Mouse (Mus musculus): ENCODE measurements around the gene Arap2. TPM values are rescaled to one million over a fixed set of nuclear protein-coding genes. Genes with fewer than 3 reads are reported as not detected.

The Arap2 gene
- polyA plus RNA-seq (2014; fragmentation: Nextera tagmentation; extraction: Ambion mirVana) = 7.6 and 8.2 TPM in 2 replicates

DNA sequence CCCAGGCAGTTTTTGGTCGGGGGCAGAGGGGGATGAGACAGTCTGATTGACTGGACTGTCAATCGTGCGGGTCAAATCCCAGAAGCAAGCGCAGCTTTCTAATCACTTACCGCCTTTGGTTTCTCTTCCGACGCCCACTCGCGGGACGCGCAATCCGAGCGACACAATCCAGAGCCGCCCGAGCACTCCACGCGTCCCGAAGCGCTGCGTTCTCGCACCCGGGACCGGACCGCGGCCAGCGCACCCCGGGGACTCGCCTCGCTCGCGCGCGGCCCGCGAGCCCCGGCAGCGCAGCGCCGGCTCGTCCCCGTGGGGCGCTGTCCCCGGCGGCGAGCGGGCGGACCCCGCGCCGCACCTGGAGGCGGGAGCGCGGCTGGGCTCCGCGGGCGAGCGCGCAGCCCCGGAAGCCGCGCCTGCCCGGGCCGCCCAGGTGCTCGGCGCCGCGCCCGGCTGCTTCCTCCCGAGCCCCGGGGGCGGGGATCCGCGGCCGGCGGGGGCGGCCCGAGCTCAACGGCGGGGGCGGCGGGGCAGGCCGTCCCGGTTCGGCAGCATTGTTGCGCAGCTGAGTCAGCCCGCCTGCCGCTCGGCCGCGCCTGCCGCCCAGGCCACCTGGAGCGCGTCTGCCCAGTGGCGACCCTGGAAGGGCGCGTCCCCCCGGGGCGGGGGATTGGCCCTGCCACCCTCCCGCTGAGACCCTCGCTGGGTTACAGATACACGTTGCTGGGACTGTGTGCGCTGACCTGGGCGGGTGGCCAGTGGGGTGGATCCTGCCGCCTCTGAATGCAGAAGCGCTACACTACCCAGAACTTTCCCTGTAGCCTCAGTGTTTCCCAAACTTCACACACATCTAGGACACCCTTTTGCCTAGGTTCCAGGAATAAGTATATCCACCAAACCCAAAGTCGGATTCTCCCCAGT, at the start of gene Arap2:
TSS of gene Arap2 (minus strand) at position 376 of the 918 bp plus-strand sequence.
- Histone ChIP-seq H3K4me1 (ENCODE audit: control insufficient read depth, insufficient read depth, low read length) (no peaks in the 10 kb centered on the region), H3K27me3 (replicated peaks; ENCODE audit: control insufficient read depth, insufficient read depth, low read length) (no peaks in the 10 kb centered on the region), H3K36me3 (ENCODE audit: control insufficient read depth, insufficient read depth, low read length) (no peaks in the 10 kb centered on the region), H3K4me3 (ENCODE audit: low read depth, low read length) (peak within 1 kb of the TSS; percentile 63), H3K9ac (ENCODE audit: low read depth, low read length) (peak within 1 kb of the TSS; percentile 68), H3K27ac (replicated peaks; ENCODE audit: low read depth, low read length) (no peak within 1 kb of the TSS), H3K9me3 (ENCODE audit: control insufficient read depth, low read length) (no peaks in the 10 kb centered on the region), H3K4me2 (ENCODE audit: low read depth, low read length) (peak within 1 kb of the TSS; percentile 83)
- DNase-seq (ENCODE audit: low spot score) (peak; percentile 59), ATAC-seq (ENCODE audit: low read depth) (peak; percentile 91)
- WGBS = under 1% methylated on average over 36 of the region's 106 CpGs

DNA sequence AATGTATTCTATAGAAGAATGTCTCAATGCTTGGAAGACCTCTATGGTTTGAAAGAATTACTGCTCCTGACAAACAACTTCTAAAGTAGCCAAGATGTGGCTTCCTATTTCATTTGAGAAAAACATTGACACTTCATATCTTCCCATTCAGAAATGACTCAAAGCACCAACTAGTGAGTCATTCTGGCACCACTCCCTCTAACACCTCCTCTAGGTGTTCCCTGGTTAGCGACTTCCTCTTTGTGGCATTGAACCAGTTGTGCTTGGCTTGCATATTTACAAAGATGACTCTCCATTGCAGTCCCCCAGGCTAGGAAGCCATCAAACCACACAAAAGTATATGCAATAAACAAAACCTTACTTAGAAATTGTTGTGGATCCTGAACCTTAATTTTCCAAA, 49.8 kb upstream of the Arap2 start:
- no peak overlapping the region for H3K4me2 ChIP-seq (ENCODE audit: low read depth, low read length)

DNA sequence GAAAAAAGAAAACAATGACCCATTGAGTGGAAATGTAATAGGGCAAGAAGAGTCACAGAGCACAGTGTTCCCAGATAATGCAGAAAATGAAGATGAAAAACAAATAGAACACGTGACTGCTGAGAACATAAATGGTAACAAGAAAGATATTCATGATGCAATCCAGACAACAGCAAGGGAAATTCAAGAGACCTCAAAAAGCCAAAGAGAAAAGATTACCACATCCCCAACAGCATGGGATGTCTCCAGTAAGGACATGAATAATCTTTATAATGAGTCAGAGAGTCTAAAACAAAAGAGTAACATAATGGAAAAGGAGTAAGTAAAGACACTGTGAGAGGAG, 48.1 kb upstream of the Arap2 start:
- Histone ChIP-seq H3K9me3 (ENCODE audit: control insufficient read depth, low read length) (no peaks in the 10 kb centered on the region), H3K9ac (ENCODE audit: low read depth, low read length) (no peak overlapping the region), H3K4me3 (ENCODE audit: low read depth, low read length) (no peak overlapping the region), H3K36me3 (ENCODE audit: control insufficient read depth, insufficient read depth, low read length) (no peaks in the 10 kb centered on the region), H3K27ac (replicated peaks; ENCODE audit: low read depth, low read length) (no peak overlapping the region), H3K4me2 (ENCODE audit: low read depth, low read length) (no peak overlapping the region), H3K4me1 (ENCODE audit: control insufficient read depth, insufficient read depth, low read length) (no peaks in the 10 kb centered on the region), H3K27me3 (replicated peaks; ENCODE audit: control insufficient read depth, insufficient read depth, low read length) (no peaks in the 10 kb centered on the region)
- DNase-seq (ENCODE audit: low spot score) (no peak), ATAC-seq (ENCODE audit: low read depth) (no peak)
- 64% methylated on average over 1 of the region's 1 CpGs for WGBS

More for the DNA sequence above, 49.8 kb upstream of the Arap2 start:
- ATAC-seq (ENCODE audit: low read depth) = no peak
- no peaks in the 10 kb centered on the region for H3K27me3 ChIP-seq (replicated peaks; ENCODE audit: control insufficient read depth, insufficient read depth, low read length)
- H3K4me1 ChIP-seq (ENCODE audit: control insufficient read depth, insufficient read depth, low read length) = no peaks in the 10 kb centered on the region
- no peak overlapping the region for H3K9ac ChIP-seq (ENCODE audit: low read depth, low read length)
- no peaks in the 10 kb centered on the region for H3K9me3 ChIP-seq (ENCODE audit: control insufficient read depth, low read length)
- H3K36me3 ChIP-seq (ENCODE audit: control insufficient read depth, insufficient read depth, low read length) = no peaks in the 10 kb centered on the region
- no peak overlapping the region for H3K27ac ChIP-seq (replicated peaks; ENCODE audit: low read depth, low read length)
- no peak overlapping the region for H3K4me3 ChIP-seq (ENCODE audit: low read depth, low read length)
- WGBS = 76% methylated on average over 1 of the region's 1 CpGs
- no peak for DNase-seq (ENCODE audit: low spot score)

DNA sequence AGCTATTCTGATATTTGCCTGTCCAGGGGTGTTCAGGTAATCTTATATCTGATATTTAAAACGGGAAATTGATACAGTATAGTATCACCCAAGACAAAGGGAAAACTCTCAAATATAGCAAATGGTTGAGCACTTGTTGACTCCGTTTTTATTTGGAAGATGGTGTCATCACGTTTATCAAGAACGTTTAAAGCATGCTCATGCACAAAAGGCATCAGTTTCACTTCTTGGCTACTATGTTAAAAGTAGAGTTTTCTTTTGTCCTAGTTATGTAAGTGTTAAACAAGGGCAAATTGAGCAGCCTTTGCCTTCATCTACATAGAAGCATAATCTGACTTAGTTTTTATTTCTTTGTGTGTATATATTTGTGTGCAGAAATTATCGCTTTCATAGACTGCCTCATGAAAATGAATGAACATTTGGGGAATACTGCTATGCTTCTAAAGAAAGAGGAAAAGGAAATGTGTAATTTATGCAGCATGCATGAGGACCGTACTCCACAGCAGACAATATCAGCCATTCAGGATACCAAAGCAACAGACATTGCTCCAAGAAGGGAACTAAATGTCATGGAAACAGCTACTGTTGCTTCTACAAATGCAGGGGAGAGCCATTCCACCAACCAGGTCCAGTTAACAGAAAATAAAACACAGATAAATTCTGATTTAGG, 47.6 kb upstream of the Arap2 start, which contains the start of gene Dthd1:
TSS of gene Dthd1 (plus strand) at position 422 of the 670 bp plus-strand sequence.
- DNase-seq (ENCODE audit: low spot score) (no peak), ATAC-seq (ENCODE audit: low read depth) (no peak)
- no peak within 1 kb of the TSS for H3K4me3 ChIP-seq (ENCODE audit: low read depth, low read length)
- H3K27me3 ChIP-seq (replicated peaks; ENCODE audit: control insufficient read depth, insufficient read depth, low read length) = no peaks in the 10 kb centered on the region
- no peaks in the 10 kb centered on the region for H3K36me3 ChIP-seq (ENCODE audit: control insufficient read depth, insufficient read depth, low read length)
- 79% methylated on average over 6 of the region's 6 CpGs for WGBS
- H3K9ac ChIP-seq (ENCODE audit: low read depth, low read length) = no peak within 1 kb of the TSS
- peaks cover 3% of the 10 kb centered on the region; the same call in 1 of the 2 replicates for H3K9me3 ChIP-seq (ENCODE audit: control insufficient read depth, low read length)
- H3K4me1 ChIP-seq (ENCODE audit: control insufficient read depth, insufficient read depth, low read length) = no peaks in the 10 kb centered on the region
- no peak within 1 kb of the TSS for H3K4me2 ChIP-seq (ENCODE audit: low read depth, low read length)
- no peak within 1 kb of the TSS for H3K27ac ChIP-seq (replicated peaks; ENCODE audit: low read depth, low read length)

DNA sequence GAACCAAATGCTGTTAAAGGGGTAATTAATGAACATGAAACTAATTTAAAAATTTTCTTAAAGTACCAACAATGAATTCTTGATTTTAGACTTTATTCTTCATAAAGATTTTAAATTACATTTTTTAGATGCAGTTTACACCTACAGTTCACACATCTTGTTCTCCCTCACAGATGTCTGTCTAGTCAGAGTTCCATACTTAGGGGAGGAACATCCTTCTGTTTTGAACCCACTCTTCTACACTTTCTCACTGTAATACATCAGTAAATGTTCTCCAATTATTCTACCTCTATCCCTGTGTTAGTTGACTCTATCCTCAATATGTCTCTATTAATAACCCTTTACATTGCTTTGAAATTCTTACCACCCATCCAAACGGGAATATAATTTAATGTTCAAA, 26.8 kb upstream of the Arap2 start:
- 81% methylated on average over 1 of the region's 1 CpGs for WGBS
- no peak overlapping the region for H3K27ac ChIP-seq (replicated peaks; ENCODE audit: low read depth, low read length)
- no peaks in the 10 kb centered on the region for H3K27me3 ChIP-seq (replicated peaks; ENCODE audit: control insufficient read depth, insufficient read depth, low read length)
- no peaks in the 10 kb centered on the region for H3K36me3 ChIP-seq (ENCODE audit: control insufficient read depth, insufficient read depth, low read length)
- no peak for ATAC-seq (ENCODE audit: low read depth)
- no peaks in the 10 kb centered on the region for H3K9me3 ChIP-seq (ENCODE audit: control insufficient read depth, low read length)
- no peaks in the 10 kb centered on the region for H3K4me1 ChIP-seq (ENCODE audit: control insufficient read depth, insufficient read depth, low read length)
- no peak overlapping the region for H3K4me2 ChIP-seq (ENCODE audit: low read depth, low read length)
- H3K9ac ChIP-seq (ENCODE audit: low read depth, low read length) = no peak overlapping the region
- H3K4me3 ChIP-seq (ENCODE audit: low read depth, low read length) = no peak overlapping the region
- DNase-seq (ENCODE audit: low spot score) = no peak

DNA sequence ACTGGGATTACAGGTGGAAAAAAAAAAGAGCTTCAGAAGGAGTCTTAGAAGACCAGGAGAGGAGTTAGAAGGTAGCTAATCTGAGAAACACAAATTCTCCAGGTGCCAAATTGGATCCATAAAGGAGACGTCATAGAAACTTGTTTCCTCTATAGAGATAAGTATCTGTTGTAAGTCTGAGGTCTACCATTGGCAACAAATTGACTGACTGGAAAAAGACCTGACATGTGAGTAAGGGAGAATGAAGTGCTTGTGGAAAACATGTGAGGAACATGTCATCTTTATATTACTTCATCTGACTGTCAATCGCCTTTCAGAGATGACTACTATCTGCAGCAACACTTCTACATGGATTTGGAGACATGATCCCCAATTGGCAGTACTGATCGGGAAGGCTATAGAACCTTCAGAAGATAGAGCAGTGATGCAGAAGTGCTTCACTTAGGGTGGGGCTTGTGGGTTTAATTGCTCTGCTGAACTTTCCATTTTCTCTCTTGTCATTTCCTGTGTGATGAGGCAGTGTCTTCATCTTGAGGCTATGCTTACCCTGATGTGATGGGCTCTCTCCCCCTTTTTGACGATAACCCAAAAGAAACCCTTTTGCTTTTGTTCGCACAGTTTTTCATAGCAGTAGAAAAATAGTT, 25.1 kb upstream of the Arap2 start:
- 89% methylated on average over 5 of the region's 5 CpGs for WGBS
- DNase-seq (ENCODE audit: low spot score) (no peak), ATAC-seq (ENCODE audit: low read depth) (no peak)
- no peak overlapping the region for H3K27ac ChIP-seq (replicated peaks; ENCODE audit: low read depth, low read length)
- H3K4me3 ChIP-seq (ENCODE audit: low read depth, low read length) = no peak overlapping the region
- no peaks in the 10 kb centered on the region for H3K9me3 ChIP-seq (ENCODE audit: control insufficient read depth, low read length)
- H3K9ac ChIP-seq (ENCODE audit: low read depth, low read length) = no peak overlapping the region
- no peaks in the 10 kb centered on the region for H3K4me1 ChIP-seq (ENCODE audit: control insufficient read depth, insufficient read depth, low read length)
- no peaks in the 10 kb centered on the region for H3K36me3 ChIP-seq (ENCODE audit: control insufficient read depth, insufficient read depth, low read length)
- no peaks in the 10 kb centered on the region for H3K27me3 ChIP-seq (replicated peaks; ENCODE audit: control insufficient read depth, insufficient read depth, low read length)
- H3K4me2 ChIP-seq (ENCODE audit: low read depth, low read length) = no peak overlapping the region

DNA sequence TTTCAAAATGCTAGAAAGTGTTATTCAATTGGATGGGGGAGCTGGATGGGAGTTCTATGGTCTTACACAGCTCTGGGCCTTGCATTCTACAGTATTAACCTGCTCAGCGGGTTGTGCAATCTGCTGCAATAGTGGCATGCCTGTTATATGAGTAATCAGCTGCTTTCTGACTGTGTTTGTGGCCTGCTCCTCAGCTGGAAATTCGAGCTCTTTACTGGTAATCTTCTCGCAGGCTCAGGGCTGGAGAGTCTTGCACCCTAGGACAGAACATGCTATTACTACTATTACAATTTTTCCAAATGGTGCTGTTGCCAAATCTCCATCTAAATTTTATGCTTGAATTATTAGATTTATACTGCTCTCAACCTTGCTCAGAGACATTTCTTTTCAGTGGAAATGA, 20.9 kb upstream of the Arap2 start:
- H3K9ac ChIP-seq (ENCODE audit: low read depth, low read length) = no peak overlapping the region
- H3K4me1 ChIP-seq (ENCODE audit: control insufficient read depth, insufficient read depth, low read length) = no peaks in the 10 kb centered on the region
- no peak overlapping the region for H3K4me2 ChIP-seq (ENCODE audit: low read depth, low read length)
- H3K36me3 ChIP-seq (ENCODE audit: control insufficient read depth, insufficient read depth, low read length) = no peaks in the 10 kb centered on the region
- H3K4me3 ChIP-seq (ENCODE audit: low read depth, low read length) = no peak overlapping the region
- H3K27ac ChIP-seq (replicated peaks; ENCODE audit: low read depth, low read length) = no peak overlapping the region
- H3K9me3 ChIP-seq (ENCODE audit: control insufficient read depth, low read length) = no peaks in the 10 kb centered on the region
- no peak for ATAC-seq (ENCODE audit: low read depth)
- WGBS = 67% methylated on average over 3 of the region's 3 CpGs
- no peaks in the 10 kb centered on the region for H3K27me3 ChIP-seq (replicated peaks; ENCODE audit: control insufficient read depth, insufficient read depth, low read length)
- no peak for DNase-seq (ENCODE audit: low spot score)

DNA sequence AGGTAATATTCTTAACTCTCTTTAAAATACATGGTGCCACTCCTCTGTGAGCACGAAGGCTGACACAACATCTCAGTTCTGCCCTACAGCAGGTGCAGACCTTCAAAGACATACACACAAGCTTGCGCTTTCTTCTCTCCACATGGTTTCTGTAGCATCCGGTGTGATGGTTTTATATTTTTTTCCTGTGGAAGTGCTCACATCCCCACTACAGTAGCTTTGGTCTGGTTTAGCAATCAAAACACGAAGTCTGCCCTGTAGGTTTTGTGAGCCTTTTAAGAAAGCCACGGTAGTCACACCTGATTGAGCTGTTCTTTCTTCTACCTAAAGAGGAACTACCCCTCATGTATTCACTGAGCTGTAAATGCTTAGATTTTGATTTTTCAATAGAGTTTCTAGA, 12.7 kb upstream of the Arap2 start:
- no peak for DNase-seq (ENCODE audit: low spot score)
- WGBS = 76% methylated on average over 5 of the region's 5 CpGs

More for the DNA sequence above, 12.7 kb upstream of the Arap2 start:
- ATAC-seq (ENCODE audit: low read depth) = no peak
- no peaks in the 10 kb centered on the region for H3K27me3 ChIP-seq (replicated peaks; ENCODE audit: control insufficient read depth, insufficient read depth, low read length)
- no peak overlapping the region for H3K9ac ChIP-seq (ENCODE audit: low read depth, low read length)
- H3K4me3 ChIP-seq (ENCODE audit: low read depth, low read length) = no peak overlapping the region
- no peaks in the 10 kb centered on the region for H3K4me1 ChIP-seq (ENCODE audit: control insufficient read depth, insufficient read depth, low read length)
- no peaks in the 10 kb centered on the region for H3K36me3 ChIP-seq (ENCODE audit: control insufficient read depth, insufficient read depth, low read length)
- no peaks in the 10 kb centered on the region for H3K9me3 ChIP-seq (ENCODE audit: control insufficient read depth, low read length)
- no peak overlapping the region for H3K27ac ChIP-seq (replicated peaks; ENCODE audit: low read depth, low read length)
- H3K4me2 ChIP-seq (ENCODE audit: low read depth, low read length) = no peak overlapping the region
